Mouse (Mus musculus): Measurements from ENCODE around the gene Plce1. TPM values are rescaled to one million over a fixed set of nuclear protein-coding genes. Genes with fewer than 3 reads are reported as not detected.
A peak's percentile ranks its signal among the peaks of the same experiment; 100 is the strongest.

Plce1 gene
- total RNA-seq, 2 experiments from 2014 or later: 11.2 to 14.6 TPM

- no peak for DNase-seq (ENCODE audit: low spot score in 2 of 2)
Measured at GRCm38 (mm10) chr19:38721808-38722207, 240.9 kb downstream of the Plce1 start.

- no peak for DNase-seq (ENCODE audit: low spot score in 2 of 2)
Measured at GRCm38 (mm10) chr19:38722982-38723381, 242.1 kb downstream of the Plce1 start.

GRCm38 (mm10) chr19:38723969-38724368, 243.1 kb downstream of the Plce1 start:
- no peak for DNase-seq (ENCODE audit: low spot score in 2 of 2)

- DNase-seq (ENCODE audit: low spot score in 2 of 2): no peak
Measured at GRCm38 (mm10) chr19:38728842-38729241, 247.9 kb downstream of the Plce1 start.

- DNase-seq (ENCODE audit: low spot score in 2 of 2): no peak
Measured at GRCm38 (mm10) chr19:38729264-38729663, 248.4 kb downstream of the Plce1 start.

- DNase-seq (ENCODE audit: low spot score in 2 of 2): no peak
Measured at GRCm38 (mm10) chr19:38744546-38744945, 263.6 kb downstream of the Plce1 start.

GRCm38 (mm10) chr19:38745810-38746491, 265.0 kb downstream of the Plce1 start:
- DNase-seq (ENCODE audit: low spot score in 2 of 2): no peak

GRCm38 (mm10) chr19:38746492-38747014, 265.6 kb downstream of the Plce1 start:
- DNase-seq (ENCODE audit: low spot score in 2 of 2): no peak

- DNase-seq (ENCODE audit: low spot score in 2 of 2): no peak
Measured at GRCm38 (mm10) chr19:38750192-38750591, 269.3 kb downstream of the Plce1 start.

GRCm38 (mm10) chr19:38757161-38757560, 276.3 kb downstream of the Plce1 start:
- DNase-seq (ENCODE audit: low spot score in 2 of 2): no peak

- no peak for DNase-seq (ENCODE audit: low spot score in 2 of 2)
Measured at GRCm38 (mm10) chr19:38758056-38758455, 277.1 kb downstream of the Plce1 start.

GRCm38 (mm10) chr19:38758685-38759472, 278.0 kb downstream of the Plce1 start:
- DNase-seq (ENCODE audit: low spot score in 2 of 2): no peak

GRCm38 (mm10) chr19:38760441-38760840, 279.5 kb downstream of the Plce1 start:
- no peak for DNase-seq (ENCODE audit: low spot score in 2 of 2)

- no peak for DNase-seq (ENCODE audit: low spot score in 2 of 2)
Measured at GRCm38 (mm10) chr19:38766306-38766705, 285.4 kb downstream of the Plce1 start.

GRCm38 (mm10) chr19:38775548-38775947, 294.6 kb downstream of the Plce1 start:
- DNase-seq (ENCODE audit: low spot score in 2 of 2): peak; percentile 55 to 72

GRCm38 (mm10) chr19:38778805-38779204, 297.9 kb downstream of the Plce1 start:
- peak; percentile 42 to 49 for DNase-seq (ENCODE audit: low spot score in 2 of 2)

- no peak for DNase-seq (ENCODE audit: low spot score in 2 of 2)
Measured at GRCm38 (mm10) chr19:38783542-38783941, 302.6 kb downstream of the Plce1 start.

GRCm38 (mm10) chr19:38787756-38788155, 306.8 kb downstream of the Plce1 start:
- no peak for DNase-seq (ENCODE audit: low spot score in 2 of 2)

- DNase-seq (ENCODE audit: low spot score in 2 of 2): no peak
Measured at GRCm38 (mm10) chr19:38793563-38794045, 312.7 kb downstream of the Plce1 start.

GRCm38 (mm10) chr19:38796546-38796945, 315.6 kb downstream of the Plce1 start:
- no peak for DNase-seq (ENCODE audit: low spot score in 2 of 2)

GRCm38 (mm10) chr19:38798291-38798690, 317.4 kb downstream of the Plce1 start:
- DNase-seq (ENCODE audit: low spot score in 2 of 2): peak; percentile 38 to 42

- peak in 1 of 2 experiments; percentile 12 for DNase-seq (ENCODE audit: low spot score in 2 of 2)
Measured at GRCm38 (mm10) chr19:38798801-38799200, 317.9 kb downstream of the Plce1 start.
